Mouse (Mus musculus) cerebellum, adult 2 months (tissue): Measurements from ENCODE around the gene Syf2.
"Not testable (repeated sequence)": the region's sequence is repeated elsewhere in the genome, so short reads cannot be mapped to it uniquely, and the experiment has no call there.

ENCODE experiments used
- CTCF ChIP-seq: fragments of 200-500 bp; IDR thresholded peaks from 2 replicates; pipeline ENCODE4 v1.5.1; 2011; ENCODE audit warnings: low read depth, mild to moderate bottlenecking, control low read depth, low read length, moderate library complexity, borderline replicate concordance; ENCODE audit not compliant: insufficient read depth
- POLR2A ChIP-seq: fragments of 200-500 bp; IDR thresholded peaks from 2 replicates; pipeline ENCODE4 v1.6.1; 2011; ENCODE audit warnings: low read length, control low read depth, borderline replicate concordance; ENCODE audit not compliant: insufficient read depth

DNA sequence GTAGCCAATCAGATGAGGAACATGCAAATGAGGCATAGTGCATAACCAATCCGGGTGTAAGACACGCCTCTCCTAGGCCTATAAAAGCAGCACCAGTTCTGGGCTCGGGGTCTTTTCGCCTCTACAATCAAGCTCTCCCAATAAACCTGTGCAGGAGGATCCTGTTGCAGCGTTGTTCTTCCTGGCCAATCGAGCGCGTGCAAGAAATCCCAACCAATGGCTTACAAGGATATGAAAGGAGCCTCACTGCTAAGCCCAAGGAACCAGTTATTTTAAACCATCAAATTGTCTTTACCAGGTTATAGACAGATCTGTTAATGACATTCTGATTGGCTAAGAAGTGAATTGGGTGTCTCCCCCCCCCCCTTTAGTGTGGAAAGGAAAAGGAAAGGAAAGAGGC, 19.3 kb upstream of the Syf2 start:
- not testable (repeated sequence) for TF ChIP-seq POLR2A, CTCF
